Mouse (Mus musculus): ENCODE data around the gene Secisbp2.
"Not testable (repeated sequence)": the region's sequence is repeated elsewhere in the genome, so short reads cannot be mapped to it uniquely, and the experiment has no call there.

The Secisbp2 gene

GRCm38 (mm10) chr13:51651408-51652064, at the start of gene Secisbp2:
Secisbp2 (plus strand) TSS chr13:51651697.
- in situ Hi-C loops (cut with MboI, MseI) = loop anchor here (10.0 kb wide), 1 partner anchor 1927 kb away; no protein-coding TSS in a partner anchor

GRCm38 (mm10) chr13:51602764-51603163, 48.7 kb upstream of the Secisbp2 start:
- in situ Hi-C loops (cut with MboI, MseI) = no loop called here

- in situ Hi-C loops (cut with MboI, MseI) = no loop called here
These were observed 48.1 kb upstream of the Secisbp2 start for GRCm38 (mm10) chr13:51603221-51603893.

- in situ Hi-C loops (cut with MboI, MseI) = no loop called here
These were observed 47.6 kb upstream of the Secisbp2 start for GRCm38 (mm10) chr13:51603894-51604244.

GRCm38 (mm10) chr13:51609231-51609630, 42.3 kb upstream of the Secisbp2 start:
- in situ Hi-C loops (cut with MboI, MseI) = no loop called here

GRCm38 (mm10) chr13:51611060-51611459, 40.4 kb upstream of the Secisbp2 start:
- in situ Hi-C loops (cut with MboI, MseI) = loop anchor here (10.0 kb wide), 1 partner anchor 666 kb away; no protein-coding TSS in a partner anchor

- in situ Hi-C loops (cut with MboI, MseI) = loop anchor here (10.0 kb wide), 1 partner anchor 667 kb away; no protein-coding TSS in a partner anchor
These were observed 40.0 kb upstream of the Secisbp2 start for GRCm38 (mm10) chr13:51611500-51611899.

GRCm38 (mm10) chr13:51615815-51616214, 35.7 kb upstream of the Secisbp2 start:
- in situ Hi-C loops (cut with MboI, MseI) = loop anchor here (10.0 kb wide), 1 partner anchor 671 kb away; no protein-coding TSS in a partner anchor

- in situ Hi-C loops (cut with MboI, MseI) = loop anchor here (10.0 kb wide), 1 partner anchor 672 kb away; no protein-coding TSS in a partner anchor
These were observed 35.0 kb upstream of the Secisbp2 start for GRCm38 (mm10) chr13:51616417-51617044.

GRCm38 (mm10) chr13:51617306-51617705, 34.2 kb upstream of the Secisbp2 start:
- in situ Hi-C loops (cut with MboI, MseI) = loop anchor here (10.0 kb wide), 1 partner anchor 673 kb away; no protein-coding TSS in a partner anchor

GRCm38 (mm10) chr13:51617861-51618260, 33.6 kb upstream of the Secisbp2 start:
- in situ Hi-C loops (cut with MboI, MseI) = loop anchor here (10.0 kb wide), 1 partner anchor 673 kb away; no protein-coding TSS in a partner anchor

GRCm38 (mm10) chr13:51618602-51619001, 32.9 kb upstream of the Secisbp2 start:
- in situ Hi-C loops (cut with MboI, MseI) = loop anchor here (10.0 kb wide), 1 partner anchor 674 kb away; no protein-coding TSS in a partner anchor

- in situ Hi-C loops (cut with MboI, MseI) = no loop called here
These were observed 28.9 kb upstream of the Secisbp2 start for GRCm38 (mm10) chr13:51622626-51623025.

- in situ Hi-C loops (cut with MboI, MseI) = no loop called here
These were observed 27.8 kb upstream of the Secisbp2 start for GRCm38 (mm10) chr13:51623678-51624077.

GRCm38 (mm10) chr13:51628273-51628848, 23.1 kb upstream of the Secisbp2 start:
- in situ Hi-C loops (cut with MboI, MseI) = no loop called here

- in situ Hi-C loops (cut with MboI, MseI) = no loop called here
These were observed 20.0 kb upstream of the Secisbp2 start for GRCm38 (mm10) chr13:51631354-51631992.

- in situ Hi-C loops (cut with MboI, MseI) = no loop called here
These were observed 18.8 kb upstream of the Secisbp2 start for GRCm38 (mm10) chr13:51632560-51633218.

GRCm38 (mm10) chr13:51635384-51635783, 16.1 kb upstream of the Secisbp2 start:
- in situ Hi-C loops (cut with MboI, MseI) = not testable (repeated sequence)

GRCm38 (mm10) chr13:51638958-51639357, 12.5 kb upstream of the Secisbp2 start:
- in situ Hi-C loops (cut with MboI, MseI) = no loop called here

GRCm38 (mm10) chr13:51641424-51641823, 10.1 kb upstream of the Secisbp2 start:
- in situ Hi-C loops (cut with MboI, MseI) = no loop called here

All from T-helper 1 cell (primary cell).